In genomic region chr17:5402624-5403023, GRCm38 (mm10) we compare ENCODE assay signal across 8 mouse cellular contexts. TPM values are rescaled to one million over a fixed set of nuclear protein-coding genes. Genes with fewer than 3 reads are reported as not detected.
DNase-seq lines count a peak whose midpoint lies in the region; TF ChIP-seq lines count a peak whose summit lies in the region.

No protein-coding gene starts in this region.

- intact Hi-C loops in left cerebral cortex, adult 2 months (cut with DNase I), result no loop called here

- H3K4me3 ChIP-seq in left cerebral cortex, adult 2 months, result no peak overlapping the region

- TF ChIP-seq CTCF in left cerebral cortex, adult 2 months (IDR thresholded peaks at IDR 0.05), result peak; percentile 75

- H3K27ac ChIP-seq in left cerebral cortex, adult 2 months, result no peak overlapping the region

- peak; percentile 65 to 70 for DNase-seq in left cerebral cortex, adult 2 months (ENCODE audit: extremely low spot score in 1 of 2, low spot score in 2 of 2)
- DNase-seq in left cerebral cortex, adult 11 months (ENCODE audit: low spot score), result no peak
- peak; percentile 82 for DNase-seq in embryo, embryonic 9.5 days (ENCODE audit: extremely low spot score)
- peak; percentile 97 for DNase-seq in heart, adult 11 months
- DNase-seq in kidney, adult 11 months, result peak; percentile 90
- DNase-seq in liver, result peak; percentile 85
- peak; percentile 32 to 36 for DNase-seq in monocyte, adult 2 months (ENCODE audit: low read depth in 1 of 2, low spot score in 2 of 2)
- DNase-seq in spleen, postnatal 14 days (ENCODE audit: low spot score in 2 of 2), result peak; percentile 53 to 63

RNA-seq across cellular contexts. Expression of gene Ldhal6b, which starts 15.9 kb away (rescaled TPM):
- 1 to 10 TPM in 1 of 2 experiments, under 1 TPM in 1; 0.38 to 1.8 TPM for total RNA-seq in left cerebral cortex, adult 2 months (2021)

RNA-seq across cellular contexts. Expression of gene Tmem242, which starts 37.4 kb away (rescaled TPM):
- total RNA-seq in left cerebral cortex, adult 2 months (2021), result 10 to 100 TPM; 80.8 to 84.0 TPM
